Mouse (Mus musculus) CH12.LX (cell line): Measurements from ENCODE around the gene Cd300ld2.

Experiments
- CTCF ChIP-seq, 2 experiments: IDR thresholded peaks in 1 of 2; conservative IDR thresholded peaks in 1 of 2; 2 replicates each; pipeline ENCODE4 v1.5.1; 2011 to 2012; ENCODE audit warnings: low read depth in 2 of 2, low read length in 2 of 2, improper control_type of control experiment in 1 of 2, inconsistent platforms in 1 of 2, mild to moderate bottlenecking in 1 of 2, moderate library complexity in 1 of 2
- E2F4 ChIP-seq: IDR thresholded peaks from 2 replicates; pipeline ENCODE4 v1.6.1; 2011; ENCODE audit warnings: low read depth, low read length, improper control_type of control experiment; ENCODE audit not compliant: insufficient replicate concordance
- EP300 ChIP-seq: IDR thresholded peaks from 2 replicates; pipeline ENCODE4 v1.6.1; 2011; ENCODE audit warnings: low read length, improper control_type of control experiment
- NRF1 ChIP-seq: IDR thresholded peaks from 2 replicates; pipeline ENCODE4 v1.6.1; 2014; ENCODE audit warnings: low read depth, mild to moderate bottlenecking, inconsistent platforms, low read length, improper control_type of control experiment, moderate library complexity
- POLR2A ChIP-seq: IDR thresholded peaks from 2 replicates; pipeline ENCODE4 v1.6.1; 2011; ENCODE audit warnings: low read depth, mild to moderate bottlenecking, improper control_type of control experiment, low read length
- RAD21 ChIP-seq: IDR thresholded peaks from 2 replicates; pipeline ENCODE4 v1.6.1; 2011; ENCODE audit warnings: low read depth, mild to moderate bottlenecking, low read length, improper control_type of control experiment, moderate library complexity

GRCm38 (mm10) chr11:114960369-114960768 is 55.6 kb downstream of the Cd300ld2 start:
- no peak for TF ChIP-seq RAD21
- TF ChIP-seq EP300: no peak
- no peak for TF ChIP-seq NRF1
- no peak for TF ChIP-seq POLR2A
- TF ChIP-seq E2F4: no peak
- no peak for TF ChIP-seq CTCF (conservative IDR thresholded peaks at IDR 0.05 in 1 of 2, IDR thresholded peaks at IDR 0.05 in 1 of 2; ENCODE audit: low read depth in 2 of 2, low read length in 2 of 2)
